Mouse (Mus musculus): ENCODE results near the gene Mfap1b.

DNA sequence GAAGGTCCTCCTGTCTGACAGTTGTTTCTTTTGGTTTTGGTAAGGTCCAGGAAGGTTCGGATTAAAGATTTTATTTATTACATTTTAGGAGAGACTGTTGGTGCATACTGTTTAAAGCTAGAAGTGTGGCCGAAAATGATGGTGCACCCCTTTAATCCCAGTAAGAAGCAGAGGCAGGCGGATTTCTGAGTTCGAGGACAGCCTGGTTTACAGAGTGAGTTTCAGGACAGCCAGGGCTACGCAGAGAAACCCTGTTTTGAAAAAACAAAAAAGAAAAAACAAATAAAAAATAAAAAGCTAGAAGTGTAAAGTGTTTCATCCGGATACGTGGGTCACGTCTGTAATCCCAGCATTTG, 291 bp upstream of the Mfap1b start:
- TF ChIP-seq POLR2A (IDR thresholded peaks at IDR 0.05; ENCODE audit: low read depth, low read length) (no peak; the same call in 1 of the 2 replicates), IRF4 (IDR thresholded peaks at IDR 0.05; ENCODE audit: low read depth, low read length) (no peak), UBTF (IDR thresholded peaks at IDR 0.05; ENCODE audit: low read depth, low read length) (no peak), USF1 (IDR thresholded peaks at IDR 0.05; ENCODE audit: low read depth, low read length) (no peak), MXI1 (IDR thresholded peaks at IDR 0.05; ENCODE audit: low read depth, low read length) (no peak), CTCF (conservative IDR thresholded peaks at IDR 0.05 in 1 of 2, IDR thresholded peaks at IDR 0.05 in 1 of 2; ENCODE audit: low read depth in 2 of 2, low read length in 2 of 2) (no peak), ELF1 (IDR thresholded peaks at IDR 0.05; ENCODE audit: low read depth, low read length) (no peak)
